Mouse (Mus musculus): ENCODE measurements around the gene Etl4.

- no peak for TF ChIP-seq CTCF (IDR thresholded peaks at IDR 0.05; ENCODE audit: low read depth)
- TF ChIP-seq EP300 (IDR thresholded peaks at IDR 0.05; ENCODE audit: low read depth) = no peak
These were observed 752.3 kb downstream of the Etl4 start for GRCm38 (mm10) chr2:20661841-20662240.

All from heart, postnatal 0 days (tissue).